Mouse (Mus musculus) embryonic facial prominence, embryonic 15.5 days (tissue): Measurements from ENCODE around the gene Erich6. TPM values are rescaled to one million over a fixed set of nuclear protein-coding genes. Genes with fewer than 3 reads are reported as not detected.

Source experiments
- ATAC-seq: fragments of 200-750 bp; cut with Nextera tagmentation; 2 replicates; pipeline ENCODE4 v1.8.0; 2017; ENCODE audit warnings: low read depth, moderate TSS enrichment; ENCODE audit not compliant: insufficient number of reproducible peaks, low FRiP score, low TSS enrichment
- H3K27ac ChIP-seq: fragments of 300-500 bp; sonication (generic); replicated peaks from 2 replicates; pipeline ENCODE4 v1.5.1; 2015; ENCODE audit warnings: mild to moderate bottlenecking, inconsistent platforms
- H3K27me3 ChIP-seq: fragments of 300-500 bp; sonication (generic); 2 replicates; pipeline ENCODE4 v1.6.1; 2015; ENCODE audit warnings: inconsistent platforms
- H3K36me3 ChIP-seq: fragments of 300-500 bp; sonication (generic); 2 replicates; pipeline ENCODE4 v1.6.1; 2015; ENCODE audit warnings: mild to moderate bottlenecking, inconsistent platforms
- H3K4me1 ChIP-seq: fragments of 300-500 bp; sonication (generic); 2 replicates; pipeline ENCODE4 v1.6.1; 2015; ENCODE audit warnings: inconsistent platforms
- H3K4me2 ChIP-seq: fragments of 300-500 bp; sonication (generic); replicated peaks from 2 replicates; pipeline ENCODE4 v1.6.1; 2015; ENCODE audit warnings: mild to moderate bottlenecking, inconsistent platforms
- H3K4me3 ChIP-seq: fragments of 300-500 bp; sonication (generic); replicated peaks from 2 replicates; pipeline ENCODE4 v1.5.1; 2015; ENCODE audit warnings: mild to moderate bottlenecking, inconsistent platforms
- H3K9ac ChIP-seq: fragments of 300-500 bp; sonication (generic); 2 replicates; pipeline ENCODE4 v1.6.1; 2015; ENCODE audit warnings: inconsistent platforms
- H3K9me3 ChIP-seq: fragments of 300-500 bp; sonication (generic); replicated peaks from 2 replicates; pipeline ENCODE4 v1.6.1; 2016; ENCODE audit warnings: inconsistent platforms
- WGBS: fragments of 180-500 bp; shearing (Covaris S2); methylation state at CpG from one replicate; pipeline ENCODE4 v1.1.7; 2015; 5-methylcytosine and 5-hydroxymethylcytosine counted together
- polyA plus RNA-seq: library from polyadenylated mRNA; unstranded; fragments of >200 nt; fragmentation: Nextera tagmentation; extraction: Ambion mirVana; gene quantifications from 2 replicates; pipeline ENCODE4 v1.2.1, GENCODE M21; 2015

Erich6 gene
- polyA plus RNA-seq, 1 experiment from 2014 or later = not detected

- Histone ChIP-seq H3K27me3 (no peaks in the 10 kb centered on the region), H3K4me1 (peaks cover 21% of the 10 kb centered on the region), H3K9me3 (no peaks in the 10 kb centered on the region), H3K4me3 (no peak overlapping the region), H3K36me3 (peaks cover 6% of the 10 kb centered on the region; the same call in 1 of the 2 replicates), H3K9ac (no peak overlapping the region), H3K4me2 (no peak overlapping the region), H3K27ac (no peak overlapping the region)
- 54% methylated on average over 3 of the region's 3 CpGs for WGBS
- ATAC-seq = 0 out of 2 replicates have a peak, but pooled peaks have one; percentile 41
Measured at GRCm38 (mm10) chr3:58677615-58678014, 40.6 kb upstream of the Erich6 start.

- no peak for ATAC-seq
- Histone ChIP-seq H3K27ac (no peak overlapping the region), H3K36me3 (peaks cover 6% of the 10 kb centered on the region; the same call in 1 of the 2 replicates), H3K4me3 (no peak overlapping the region), H3K9me3 (no peaks in the 10 kb centered on the region), H3K27me3 (no peaks in the 10 kb centered on the region), H3K4me2 (no peak overlapping the region), H3K9ac (no peak overlapping the region), H3K4me1 (peaks cover 3% of the 10 kb centered on the region; the same call in 1 of the 2 replicates)
- 87% methylated on average over 5 of the region's 5 CpGs for WGBS
Measured at GRCm38 (mm10) chr3:58673295-58673694, 36.3 kb upstream of the Erich6 start.

DNA sequence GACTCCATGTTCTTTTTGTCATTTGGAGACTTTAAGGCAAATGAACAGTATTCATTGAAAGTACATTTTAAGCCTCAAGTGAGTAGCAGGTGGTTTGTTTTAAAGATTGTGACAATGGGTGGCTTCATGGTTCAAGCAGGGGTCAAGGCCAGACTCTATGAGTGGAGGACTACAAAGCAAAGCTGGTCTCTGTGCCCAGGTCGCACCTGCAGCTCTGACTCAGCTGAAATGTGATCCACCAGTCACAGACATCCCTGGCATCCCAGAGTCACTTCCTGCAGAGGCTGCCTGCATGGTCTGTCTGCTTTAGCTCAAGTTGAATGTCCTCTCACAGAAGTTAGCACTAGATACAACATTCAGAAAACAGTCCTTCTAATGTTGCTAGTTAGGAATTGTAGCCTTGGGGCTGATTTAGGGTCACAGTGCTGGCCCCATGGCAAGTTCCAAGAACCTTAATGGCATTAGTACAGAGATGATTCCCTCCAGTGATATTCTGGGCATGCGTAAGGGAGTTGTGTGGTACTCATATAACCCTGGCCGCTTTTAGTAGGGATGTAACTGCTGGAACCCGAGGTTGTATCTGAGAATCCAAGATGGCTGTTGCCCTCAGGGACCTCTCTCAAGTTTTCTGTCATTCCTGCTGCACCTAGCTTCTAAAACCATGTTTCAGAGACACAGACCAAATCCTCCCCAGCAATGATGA is 35.6 kb upstream of the Erich6 start:
- Histone ChIP-seq H3K27me3 (no peaks in the 10 kb centered on the region), H3K27ac (no peak overlapping the region), H3K4me1 (0 out of 2 replicates have a peak, but pooled peaks cover 2% of the 10 kb centered on the region), H3K4me2 (no peak overlapping the region), H3K9ac (no peak overlapping the region), H3K36me3 (peaks cover 6% of the 10 kb centered on the region; the same call in 1 of the 2 replicates), H3K4me3 (no peak overlapping the region), H3K9me3 (no peaks in the 10 kb centered on the region)
- 51% methylated on average over 4 of the region's 4 CpGs for WGBS
- ATAC-seq = no peak

- H3K4me1 ChIP-seq = 0 out of 2 replicates have a peak, but pooled peaks cover 2% of the 10 kb centered on the region
- ATAC-seq = no peak
- no peak overlapping the region for H3K27ac ChIP-seq
- peaks cover 6% of the 10 kb centered on the region; the same call in 1 of the 2 replicates for H3K36me3 ChIP-seq
- no peaks in the 10 kb centered on the region for H3K27me3 ChIP-seq
- no peaks in the 10 kb centered on the region for H3K9me3 ChIP-seq
- no peak overlapping the region for H3K9ac ChIP-seq
- no peak overlapping the region for H3K4me2 ChIP-seq
- WGBS = 60% methylated on average over 6 of the region's 6 CpGs
- H3K4me3 ChIP-seq = no peak overlapping the region
Measured at GRCm38 (mm10) chr3:58671616-58672250, 34.7 kb upstream of the Erich6 start.

- H3K4me1 ChIP-seq = no peaks in the 10 kb centered on the region
- 86% methylated on average over 7 of the region's 7 CpGs for WGBS
- ATAC-seq = no peak
- H3K4me3 ChIP-seq = no peak overlapping the region
- H3K4me2 ChIP-seq = no peak overlapping the region
- no peaks in the 10 kb centered on the region for H3K27me3 ChIP-seq
- H3K9ac ChIP-seq = no peak overlapping the region
- H3K27ac ChIP-seq = no peak overlapping the region
- no peaks in the 10 kb centered on the region for H3K36me3 ChIP-seq
- 0 out of 2 replicates have a peak, but pooled peaks cover 3% of the 10 kb centered on the region for H3K9me3 ChIP-seq
Measured at GRCm38 (mm10) chr3:58663970-58664369, 27.0 kb upstream of the Erich6 start.

GRCm38 (mm10) chr3:58660636-58661035 is 23.6 kb upstream of the Erich6 start:
- Histone ChIP-seq H3K27me3 (no peaks in the 10 kb centered on the region), H3K9me3 (0 out of 2 replicates have a peak, but pooled peaks cover 3% of the 10 kb centered on the region), H3K9ac (no peak overlapping the region), H3K27ac (no peak overlapping the region), H3K4me2 (no peak overlapping the region), H3K4me3 (no peak overlapping the region), H3K36me3 (no peaks in the 10 kb centered on the region), H3K4me1 (no peaks in the 10 kb centered on the region)
- WGBS = 89% methylated on average over 4 of the region's 4 CpGs
- no peak for ATAC-seq

- Histone ChIP-seq H3K4me1 (no peaks in the 10 kb centered on the region), H3K9me3 (0 out of 2 replicates have a peak, but pooled peaks cover 3% of the 10 kb centered on the region), H3K9ac (no peak overlapping the region), H3K27ac (no peak overlapping the region), H3K36me3 (no peaks in the 10 kb centered on the region), H3K4me2 (no peak overlapping the region), H3K27me3 (no peaks in the 10 kb centered on the region), H3K4me3 (no peak overlapping the region)
- no peak for ATAC-seq
- WGBS = 28% methylated on average over 2 of the region's 2 CpGs
Measured at GRCm38 (mm10) chr3:58657356-58657755, 20.3 kb upstream of the Erich6 start.

DNA sequence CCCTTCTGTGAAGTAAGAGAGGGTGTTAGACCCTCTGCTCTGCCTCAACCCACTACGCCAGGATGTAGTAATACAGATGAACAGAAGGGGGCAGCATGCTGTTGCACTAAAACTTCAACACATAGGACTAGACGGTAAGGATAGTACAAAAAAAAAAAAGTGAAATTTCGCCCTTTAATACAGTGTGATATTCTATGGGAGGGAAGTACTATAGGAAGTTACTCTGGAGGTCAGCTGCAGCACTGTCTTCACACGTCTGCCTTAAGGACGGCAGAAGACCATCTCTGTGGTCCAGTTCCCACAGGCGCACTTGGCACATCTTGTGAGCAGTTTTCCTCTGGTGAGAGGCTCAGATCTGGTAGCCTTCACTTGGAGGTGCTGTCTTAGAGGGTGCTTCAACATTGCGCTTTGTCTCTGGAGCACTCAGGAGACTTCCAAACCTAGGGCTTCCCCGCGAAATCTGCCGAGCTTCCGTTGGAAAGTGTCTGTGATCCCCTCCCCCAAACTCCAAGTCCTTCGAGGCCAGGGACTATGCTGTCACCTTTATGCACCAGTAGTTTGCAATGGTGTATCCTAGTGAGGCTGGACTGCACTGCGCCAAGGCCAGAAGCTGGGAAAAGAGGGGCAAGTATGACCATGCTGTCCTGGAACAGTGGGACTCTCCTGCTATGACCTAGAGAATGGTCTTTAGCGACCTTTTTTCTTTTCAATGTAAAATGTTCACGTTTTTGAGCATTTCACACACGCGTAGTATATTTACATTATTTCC is 18.5 kb upstream of the Erich6 start:
- Histone ChIP-seq H3K27ac (no peak overlapping the region), H3K27me3 (no peaks in the 10 kb centered on the region), H3K4me1 (no peaks in the 10 kb centered on the region), H3K36me3 (no peaks in the 10 kb centered on the region), H3K4me2 (no peak overlapping the region), H3K4me3 (no peak overlapping the region), H3K9me3 (0 out of 2 replicates have a peak, but pooled peaks cover 3% of the 10 kb centered on the region), H3K9ac (no peak overlapping the region)
- WGBS = 55% methylated on average over 17 of the region's 17 CpGs
- no peak for ATAC-seq

- no peak for ATAC-seq
- Histone ChIP-seq H3K27ac (no peak overlapping the region), H3K4me1 (no peaks in the 10 kb centered on the region), H3K9ac (no peak overlapping the region), H3K36me3 (no peaks in the 10 kb centered on the region), H3K4me3 (no peak overlapping the region), H3K4me2 (no peak overlapping the region), H3K27me3 (no peaks in the 10 kb centered on the region), H3K9me3 (no peaks in the 10 kb centered on the region)
- WGBS = 68% methylated on average over 5 of the region's 5 CpGs
Measured at GRCm38 (mm10) chr3:58653907-58654306, 16.9 kb upstream of the Erich6 start.

DNA sequence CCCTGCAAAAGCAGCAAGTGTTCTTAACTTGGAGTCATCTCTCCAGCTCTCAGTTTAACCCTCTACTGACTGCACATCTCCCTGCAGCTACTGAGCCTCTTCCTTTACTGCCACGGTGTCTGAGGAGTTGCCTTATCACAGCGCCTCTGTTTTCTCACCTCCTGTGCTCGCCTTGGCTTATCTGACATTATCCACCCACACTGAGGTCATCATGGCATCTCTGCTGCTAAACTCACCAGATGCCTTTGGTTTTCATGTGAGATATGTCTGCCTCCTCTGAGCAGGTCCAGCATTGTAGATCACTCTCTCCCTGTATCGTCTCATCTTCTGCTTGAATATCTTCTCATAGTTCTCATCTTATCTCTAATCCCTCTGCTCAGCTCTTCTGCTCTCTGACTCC is 13.3 kb upstream of the Erich6 start:
- Histone ChIP-seq H3K4me2 (no peak overlapping the region), H3K36me3 (no peaks in the 10 kb centered on the region), H3K27me3 (no peaks in the 10 kb centered on the region), H3K9ac (no peak overlapping the region), H3K4me1 (no peaks in the 10 kb centered on the region), H3K4me3 (no peak overlapping the region), H3K27ac (no peak overlapping the region), H3K9me3 (no peaks in the 10 kb centered on the region)
- no peak for ATAC-seq
- 82% methylated on average over 4 of the region's 4 CpGs for WGBS

DNA sequence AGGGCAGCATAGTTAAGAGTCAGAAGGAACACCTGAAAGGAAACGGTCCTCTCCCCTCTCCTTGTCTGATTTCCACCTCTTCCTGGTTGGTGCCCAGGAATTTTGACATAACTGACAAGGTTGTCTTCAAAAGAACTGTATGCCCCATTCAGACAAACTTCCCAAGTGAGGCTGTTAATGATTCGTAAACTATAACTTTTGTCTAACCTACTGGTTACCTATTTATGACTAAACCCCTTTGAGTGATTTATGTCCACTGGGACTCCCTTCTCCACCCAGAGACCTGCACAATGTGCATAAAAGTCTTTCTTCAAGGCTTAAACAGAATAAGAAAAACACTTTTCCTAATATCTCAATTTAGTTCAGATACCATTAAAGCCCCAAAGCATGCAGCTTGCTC is 10.2 kb upstream of the Erich6 start:
- Histone ChIP-seq H3K4me1 (no peaks in the 10 kb centered on the region), H3K27ac (no peak overlapping the region), H3K9ac (no peak overlapping the region), H3K27me3 (no peaks in the 10 kb centered on the region), H3K9me3 (no peaks in the 10 kb centered on the region), H3K4me3 (no peak overlapping the region), H3K4me2 (no peak overlapping the region), H3K36me3 (no peaks in the 10 kb centered on the region)
- no peak for ATAC-seq
- 83% methylated on average over 2 of the region's 2 CpGs for WGBS
